Mouse (Mus musculus): Measurements from ENCODE around the gene Adgrg7. TPM values are rescaled to one million over a fixed set of nuclear protein-coding genes. Genes with fewer than 3 reads are reported as not detected.

Gene Adgrg7
- polyA plus RNA-seq (2015; fragmentation: Nextera tagmentation; extraction: Ambion mirVana) = 0.12 and 0.16 TPM in 2 replicates

GRCm38 (mm10) chr16:56795481-56796139 lies at the start of gene Adgrg7:
TSS of gene Adgrg7 (minus strand) at chr16:56795855.

GRCm38 (mm10) chr16:56717224-56718200 lies 78.1 kb downstream of the Adgrg7 start, which contains the start of gene Tfg:
TSS of gene Tfg (minus strand) at chr16:56717450.

Other genes with a start within 250 kb of the Adgrg7 start
- gene Tfg, start 78.4 kb downstream of the Adgrg7 start, polyA plus RNA-seq (2015; fragmentation: Nextera tagmentation; extraction: Ambion mirVana) = 57.4 and 59.0 TPM in 2 replicates
- gene Tmem45a, start 90.3 kb upstream of the Adgrg7 start, polyA plus RNA-seq (2015; fragmentation: Nextera tagmentation; extraction: Ambion mirVana) = 3.8 TPM in 2 replicates
- not detected in 2 replicates for gene Lnp1, start 132.2 kb upstream of the Adgrg7 start, polyA plus RNA-seq (2015; fragmentation: Nextera tagmentation; extraction: Ambion mirVana)

Data from spleen, postnatal 0 days (tissue).